Mouse (Mus musculus) liver, embryonic 18 days (tissue): ENCODE results near the gene Gm21863. TPM values are rescaled to one million over a fixed set of nuclear protein-coding genes. Genes with fewer than 3 reads are reported as not detected.

Experiments
- polyA plus RNA-seq: library from polyadenylated mRNA; depleted of rRNA; stranded (reverse); fragments of >200 nt; gene quantifications from 2 replicates; pipeline ENCODE4 v1.2.3, GENCODE M21; 2012; rRNA removed

Gm21863 gene
- not detected in 2 replicates for polyA plus RNA-seq

DNA sequence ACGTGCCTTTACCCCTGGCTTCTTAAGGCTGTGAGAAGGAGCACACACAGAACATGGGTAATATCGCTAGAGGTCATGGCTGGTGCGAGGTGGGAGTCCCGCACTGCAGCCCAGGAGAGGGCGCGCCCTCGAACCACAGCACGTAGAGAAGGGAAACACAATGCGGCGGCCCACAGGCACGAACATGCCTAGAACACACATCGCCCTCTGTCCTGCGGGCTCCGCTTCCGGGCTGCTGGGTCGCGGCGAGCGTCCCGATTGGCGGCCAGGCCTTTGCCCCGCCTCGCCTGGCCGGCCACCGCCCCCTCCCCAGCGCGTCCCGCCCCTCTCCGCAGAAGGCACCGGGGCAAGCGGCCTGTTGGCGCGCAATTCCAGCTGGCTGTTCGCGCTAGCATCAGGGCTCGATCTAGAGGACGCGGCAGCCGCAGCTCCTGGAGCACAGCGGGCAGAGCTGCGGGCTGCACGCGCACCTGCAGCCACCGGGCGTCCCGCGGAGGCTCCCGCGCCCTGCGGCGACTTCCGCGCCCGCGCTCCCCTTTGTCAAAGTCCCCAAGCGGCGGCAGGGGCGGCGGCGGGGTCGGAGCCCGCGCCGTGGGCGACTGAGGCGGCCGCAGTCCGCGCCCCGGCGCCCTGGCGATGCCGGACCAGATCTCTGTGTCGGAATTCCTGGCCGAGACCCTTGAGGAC lies at the start of gene Gm21863:
Gm21863 (plus strand) TSS at position 637 of the 687 bp plus-strand sequence.

